7 mouse cellular contexts compared by ENCODE assay signal in the genomic region with DNA sequence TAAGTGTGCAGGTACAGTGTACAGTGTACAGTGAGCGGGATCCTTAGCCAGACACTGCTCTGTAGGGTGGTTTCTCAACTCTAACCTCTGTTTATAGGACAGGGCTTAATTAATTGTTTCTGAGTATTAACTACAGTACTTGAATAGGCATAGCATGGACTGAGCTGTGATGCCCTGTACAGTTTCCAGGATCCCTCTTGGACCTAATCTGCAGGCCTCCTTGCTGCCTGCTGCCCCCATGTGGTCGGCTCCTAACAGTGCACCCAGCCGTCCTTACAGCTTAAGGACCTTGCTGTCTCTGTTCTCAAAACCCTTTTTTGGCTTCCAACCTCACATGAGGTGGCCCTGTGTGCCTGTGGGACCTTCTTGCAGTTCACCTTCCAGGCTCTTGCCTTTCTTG. TPM values are rescaled to one million over a fixed set of nuclear protein-coding genes. Genes with fewer than 3 reads are reported as not detected.
DNase-seq lines count a peak whose midpoint lies in the region; TF ChIP-seq lines count a peak whose summit lies in the region.

No protein-coding gene starts in this region.

- H3K36me3 ChIP-seq in ES-E14 (ENCODE audit: control insufficient read depth, insufficient read depth, low read length, poor library complexity, severe bottlenecking) = no peaks in the 10 kb centered on the region
- H3K36me3 ChIP-seq in embryonic facial prominence, embryonic 10.5 days (replicated peaks) = no peaks in the 10 kb centered on the region

- H3K4me3 ChIP-seq in ES-E14 (ENCODE audit: insufficient read depth in 1 of 2, low read depth in 1 of 2, low read length in 2 of 2, poor library complexity in 1 of 2, severe bottlenecking in 1 of 2) = no peak overlapping the region
- H3K4me3 ChIP-seq in embryonic facial prominence, embryonic 10.5 days = no peak overlapping the region

- H3K9ac ChIP-seq in ES-E14 (ENCODE audit: insufficient read depth, low read depth, low read length, poor library complexity, severe bottlenecking) = no peak overlapping the region

- no peak for DNase-seq in ES-E14 (ENCODE audit: low read depth, low spot score)
- peak; percentile 85 for DNase-seq in adrenal gland, postnatal 14 days
- peak; percentile 81 for DNase-seq in embryonic facial prominence, embryonic 10.5 days (ENCODE audit: low spot score)
- peak; percentile 81 to 88 for DNase-seq in heart, postnatal 10 days
- DNase-seq in layer of hippocampus, postnatal 10 days (ENCODE audit: low spot score in 2 of 2) = peak; percentile 86
- peak; percentile 82 for DNase-seq in lung, postnatal 10 days
- DNase-seq in right cerebral cortex, adult 2 months (ENCODE audit: low spot score in 2 of 2) = peak; percentile 71 to 83

- in situ Hi-C loops in ES-E14 (cut with MboI; ENCODE audit: low sequenced_read_pairs in 2 of 2, unreplicated experiment in 2 of 2) = no loop called here

- H3K27ac ChIP-seq in ES-E14 (ENCODE audit: insufficient read depth, low read depth, low read length, poor library complexity, severe bottlenecking) = no peak overlapping the region
- no peak overlapping the region for H3K27ac ChIP-seq in embryonic facial prominence, embryonic 10.5 days (replicated peaks)

- H3K4me1 ChIP-seq in ES-E14 (ENCODE audit: control insufficient read depth in 2 of 2, insufficient read depth in 2 of 2, low read length in 2 of 2, poor library complexity in 1 of 2) = peaks cover 2 to 9% of the 10 kb centered on the region in 2 experiments; a peak in 3 of 4 replicates
- H3K4me1 ChIP-seq in embryonic facial prominence, embryonic 10.5 days = peaks cover 34% of the 10 kb centered on the region

- 27% methylated on average over 3 of the region's 3 CpGs for WGBS in embryonic facial prominence, embryonic 10.5 days

- H3K9me3 ChIP-seq in ES-E14 (ENCODE audit: control insufficient read depth, insufficient read depth, low read depth, low read length) = no peaks in the 10 kb centered on the region
- no peaks in the 10 kb centered on the region for H3K9me3 ChIP-seq in embryonic facial prominence, embryonic 10.5 days

- intact Hi-C loops in heart, postnatal 10 days (cut with DNase I) = loop anchor here (1.0 to 5.0 kb wide), 3 partner anchors 70 to 359 kb away; no protein-coding TSS in a partner anchor

- peaks cover 72% of the 10 kb centered on the region for H3K27me3 ChIP-seq in embryonic facial prominence, embryonic 10.5 days (replicated peaks; ENCODE audit: low read depth, poor library complexity, severe bottlenecking)

TF ChIP-seq in ES-E14, 5 proteins besides CTCF, POLR2A, EP300 and RAD21:
- no peak for TF ChIP-seq HCFC1 (IDR thresholded peaks at IDR 0.05; ENCODE audit: borderline replicate concordance, insufficient read depth, low read length)
- no peak for TF ChIP-seq MAFK (IDR thresholded peaks at IDR 0.05; ENCODE audit: insufficient read depth, low read depth, low read length)
- TF ChIP-seq ZC3H11A (IDR thresholded peaks at IDR 0.05; ENCODE audit: borderline replicate concordance, low read depth, low read length) = peak; percentile 66

RNA-seq across cellular contexts. Expression of gene Dact2, which starts 2.0 kb away (rescaled TPM):
- 6.7 and 13.6 TPM in 2 replicates for total RNA-seq in ES-E14 (2012; rRNA removed)
- total RNA-seq in adrenal gland, postnatal 14 days (2021) = 1.4 and 2.0 TPM in 2 replicates
- 0.60 and 0.73 TPM in 2 replicates for polyA plus RNA-seq in embryonic facial prominence, embryonic 10.5 days (2016; fragmentation: Nextera tagmentation; extraction: Ambion mirVana)
- total RNA-seq in heart, postnatal 10 days (2021) = 1 to 10 TPM; 2.3 to 2.7 TPM
- total RNA-seq in layer of hippocampus, postnatal 10 days (2021) = 10 to 100 TPM; 18.5 to 18.9 TPM
